Mouse (Mus musculus) lung, embryonic 14.5 days (tissue): Measurements from ENCODE around the gene Zfp853. TPM values are rescaled to one million over a fixed set of nuclear protein-coding genes. Genes with fewer than 3 reads are reported as not detected.
A peak's percentile ranks its signal among the peaks of the same experiment; 100 is the strongest.

ENCODE experiments used
- ATAC-seq: fragments of 200-750 bp; cut with Nextera tagmentation; 2 replicates; pipeline ENCODE4 v1.8.0; 2017; ENCODE audit warnings: mild to moderate bottlenecking, moderate TSS enrichment, moderate library complexity; ENCODE audit not compliant: insufficient read depth
- DNase-seq: peaks from one replicate; pipeline ENCODE4 v3.0.0-alpha.2; 2015
- H3K27ac ChIP-seq: fragments of 300-500 bp; sonication (generic); 2 replicates; pipeline ENCODE4 v1.5.1; 2014; ENCODE audit warnings: low read depth, mild to moderate bottlenecking, moderate library complexity
- H3K27me3 ChIP-seq: fragments of 300-500 bp; sonication (generic); 2 replicates; pipeline ENCODE4 v1.6.1; 2014; ENCODE audit warnings: low read length, control low read depth; ENCODE audit not compliant: insufficient read depth
- H3K36me3 ChIP-seq: fragments of 300-500 bp; sonication (generic); 2 replicates; pipeline ENCODE4 v1.6.1; 2014; ENCODE audit warnings: control low read depth; ENCODE audit not compliant: insufficient read depth
- H3K4me1 ChIP-seq: fragments of 300-500 bp; sonication (generic); 2 replicates; pipeline ENCODE4 v1.6.1; 2014; ENCODE audit warnings: antibody characterized with exemption, control low read depth; ENCODE audit not compliant: insufficient read depth
- H3K4me2 ChIP-seq: fragments of 300-500 bp; sonication (generic); 2 replicates; pipeline ENCODE4 v1.6.1; 2014; ENCODE audit warnings: mild to moderate bottlenecking
- H3K4me3 ChIP-seq: fragments of 300-500 bp; sonication (generic); 2 replicates; pipeline ENCODE4 v1.5.1; 2014; ENCODE audit warnings: low read depth, low read length
- H3K9ac ChIP-seq: fragments of 300-500 bp; sonication (generic); 2 replicates; pipeline ENCODE4 v1.6.1; 2014
- H3K9me3 ChIP-seq: fragments of 300-500 bp; sonication (generic); 2 replicates; pipeline ENCODE4 v1.6.1; 2016; ENCODE audit warnings: low read depth, low read length, control low read depth
- CTCF ChIP-seq: IDR thresholded peaks from 2 replicates; pipeline ENCODE4 v1.5.1; 2016; ENCODE audit warnings: antibody characterized with exemption, low read depth
- WGBS: fragments of 180-500 bp; shearing (Covaris S2); extraction: QIAGEN DNeasy Blood & Tissue Kit; methylation state at CpG from one replicate; pipeline ENCODE4 v1.1.7; 2014; 5-methylcytosine and 5-hydroxymethylcytosine counted together
- polyA plus RNA-seq: library from polyadenylated mRNA; unstranded; fragments of >200 nt; fragmentation: Nextera tagmentation; extraction: Ambion mirVana; gene quantifications from 2 replicates; pipeline ENCODE4 v1.2.1, GENCODE M21; 2014

Gene Zfp853
- polyA plus RNA-seq, 1 experiment from 2014 or later = not detected

DNA sequence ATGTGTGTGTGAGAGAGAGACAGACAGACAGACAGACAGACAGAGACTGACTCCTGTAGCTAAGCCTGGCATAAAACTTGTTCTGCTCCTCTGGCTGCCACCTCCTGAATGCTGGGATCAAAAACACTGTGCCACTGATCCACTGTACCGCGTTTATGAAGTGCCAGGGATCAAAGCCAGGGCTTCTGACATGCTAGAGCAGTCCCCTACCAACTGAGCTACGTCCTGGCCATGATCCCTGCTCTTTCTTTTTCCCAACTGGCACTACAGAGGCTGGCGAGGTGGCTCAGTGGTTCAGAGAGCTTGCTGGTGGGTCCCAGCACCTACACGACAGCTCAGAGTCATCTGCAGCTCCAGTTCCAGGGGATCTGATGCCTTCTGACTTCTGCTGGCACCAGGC lies 17.7 kb downstream of the Zfp853 start:
- Histone ChIP-seq H3K4me1 (no peaks in the 10 kb centered on the region), H3K9me3 (no peaks in the 10 kb centered on the region), H3K27me3 (no peaks in the 10 kb centered on the region), H3K27ac (no peak overlapping the region), H3K9ac (no peak overlapping the region), H3K36me3 (no peaks in the 10 kb centered on the region), H3K4me3 (no peak overlapping the region), H3K4me2 (no peak overlapping the region)
- DNase-seq = no peak
- no peak for ATAC-seq
- TF ChIP-seq CTCF = no peak
- whole genome bisulfite sequencing = 41% methylated on average over 5 of the region's 5 CpGs

DNA sequence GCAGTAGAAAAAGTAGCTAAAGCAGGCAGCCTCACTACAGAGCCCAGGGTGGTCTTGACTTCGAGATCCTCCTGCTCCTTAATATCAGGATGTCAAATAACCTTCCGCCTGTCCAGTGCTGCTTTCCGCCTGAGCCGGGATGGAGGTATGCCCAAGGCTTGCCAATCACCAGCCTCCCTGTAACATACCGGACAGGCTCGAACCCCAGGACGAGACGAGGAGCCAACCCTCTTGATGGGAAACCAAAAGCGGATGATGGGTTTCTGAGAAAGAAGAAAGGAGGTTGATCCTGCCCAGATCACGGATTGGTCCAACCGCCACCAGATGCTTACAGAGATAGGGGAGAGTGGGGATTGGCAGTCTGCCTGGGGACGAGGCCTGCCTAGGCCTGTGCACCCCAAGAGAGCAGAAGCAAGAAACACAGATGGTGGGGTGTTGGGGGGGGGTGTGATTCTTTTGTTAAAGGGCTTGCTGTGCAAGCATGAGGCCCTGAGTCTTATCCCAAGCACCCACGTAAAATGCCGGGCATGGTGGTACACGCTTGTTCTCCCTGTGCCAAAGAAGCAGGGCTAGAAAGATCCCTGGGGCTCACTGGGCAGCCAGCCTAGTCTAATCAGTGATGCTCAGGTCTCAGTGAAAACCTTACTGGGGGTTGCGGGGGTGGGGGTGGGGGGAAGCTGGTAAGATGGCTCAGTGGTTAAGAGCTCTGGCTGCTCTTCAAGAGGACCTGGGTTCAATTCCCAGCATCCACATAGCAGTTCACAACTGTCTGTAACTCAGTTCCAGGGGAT lies 20.7 kb downstream of the Zfp853 start:
- no peaks in the 10 kb centered on the region for H3K36me3 ChIP-seq
- no peak overlapping the region for H3K4me2 ChIP-seq
- DNase-seq = no peak
- H3K4me1 ChIP-seq = peaks cover 5% of the 10 kb centered on the region; the same call in 1 of the 2 replicates
- H3K9me3 ChIP-seq = no peaks in the 10 kb centered on the region
- no peak for ATAC-seq
- H3K27me3 ChIP-seq = no peaks in the 10 kb centered on the region
- no peak overlapping the region for H3K9ac ChIP-seq
- no peak for TF ChIP-seq CTCF
- WGBS = 89% methylated on average over 16 of the region's 16 CpGs
- no peak overlapping the region for H3K27ac ChIP-seq
- H3K4me3 ChIP-seq = no peak overlapping the region

DNA sequence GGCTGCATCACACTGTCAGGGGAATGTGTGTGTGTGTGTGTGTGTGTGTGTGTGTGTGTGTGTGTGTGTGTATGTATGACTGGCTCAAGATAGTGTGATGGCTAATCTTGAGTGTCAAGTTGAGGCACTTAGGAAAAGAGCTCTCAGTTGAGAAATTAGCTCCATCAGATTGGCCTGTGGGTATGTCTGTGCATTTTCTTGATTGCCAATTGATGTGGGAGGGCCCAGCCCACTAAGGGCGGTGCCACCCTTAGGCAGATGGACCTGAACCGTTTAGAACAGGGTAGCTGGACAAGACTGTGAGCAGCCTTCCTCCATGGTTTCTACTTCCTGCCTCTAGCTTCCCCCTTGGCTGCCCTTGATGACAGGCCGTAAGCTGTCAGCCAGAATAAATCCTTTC lies 21.3 kb downstream of the Zfp853 start:
- TF ChIP-seq CTCF = no peak
- WGBS = 58% methylated on average over 3 of the region's 3 CpGs

DNA sequence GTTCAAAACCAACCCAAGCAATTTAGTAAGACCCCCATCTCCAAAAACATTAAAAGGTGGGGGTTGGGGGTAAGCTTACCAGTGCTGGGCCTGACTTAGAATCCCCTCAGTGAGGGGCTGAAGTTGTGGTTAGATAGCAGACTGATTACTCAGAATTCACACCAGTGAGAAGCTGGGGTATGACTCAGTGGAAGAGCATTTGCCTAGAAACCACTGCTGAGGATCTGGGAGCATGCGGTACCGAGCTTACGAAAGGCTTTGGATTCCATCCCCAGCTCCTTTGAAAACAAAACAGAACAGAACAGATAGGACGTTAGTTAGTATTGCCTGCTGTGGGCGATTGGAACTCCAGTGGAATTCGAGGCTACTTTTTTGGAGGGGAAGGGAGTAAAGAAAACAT lies 21.8 kb downstream of the Zfp853 start:
- Histone ChIP-seq H3K4me3 (no peak overlapping the region), H3K4me1 (peaks cover 5% of the 10 kb centered on the region; the same call in 1 of the 2 replicates), H3K36me3 (no peaks in the 10 kb centered on the region), H3K4me2 (no peak overlapping the region), H3K27ac (no peak overlapping the region), H3K9ac (no peak overlapping the region), H3K27me3 (no peaks in the 10 kb centered on the region), H3K9me3 (no peaks in the 10 kb centered on the region)
- no peak for DNase-seq
- no peak for ATAC-seq
- 83% methylated on average over 6 of the region's 6 CpGs for WGBS
- no peak for TF ChIP-seq CTCF

More for the DNA sequence above, 21.3 kb downstream of the Zfp853 start:
- no peaks in the 10 kb centered on the region for H3K36me3 ChIP-seq
- no peaks in the 10 kb centered on the region for H3K27me3 ChIP-seq
- H3K4me3 ChIP-seq = no peak overlapping the region
- no peak overlapping the region for H3K9ac ChIP-seq
- peaks cover 5% of the 10 kb centered on the region; the same call in 1 of the 2 replicates for H3K4me1 ChIP-seq
- H3K4me2 ChIP-seq = no peak overlapping the region
- DNase-seq (no peak), ATAC-seq (no peak)
- no peak overlapping the region for H3K27ac ChIP-seq
- no peaks in the 10 kb centered on the region for H3K9me3 ChIP-seq

DNA sequence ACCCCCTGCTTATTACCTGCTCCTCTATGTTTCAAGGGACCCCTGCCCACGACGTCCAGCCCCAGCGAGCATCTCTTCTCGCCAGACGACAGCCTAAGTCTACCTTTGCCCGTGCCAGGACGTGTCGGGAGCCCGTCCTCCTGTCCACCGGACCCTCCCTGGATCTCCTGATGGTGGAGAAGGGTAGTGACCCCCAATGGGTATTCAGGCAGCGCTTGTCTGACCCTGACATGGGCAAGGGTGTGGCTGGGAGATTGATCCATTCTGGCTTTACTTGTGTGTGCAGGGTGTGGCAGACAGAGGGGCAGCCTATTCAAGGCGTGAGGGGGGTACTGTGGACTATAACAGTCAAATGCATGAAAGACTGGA lies 23.3 kb downstream of the Zfp853 start:
- H3K36me3 ChIP-seq = no peaks in the 10 kb centered on the region
- TF ChIP-seq CTCF = no peak
- H3K9ac ChIP-seq = peak overlapping the region; percentile 85
- H3K27ac ChIP-seq = no peak overlapping the region
- no peaks in the 10 kb centered on the region for H3K9me3 ChIP-seq
- peak overlapping the region; percentile 94 for H3K4me2 ChIP-seq
- WGBS = 4% methylated on average over 12 of the region's 12 CpGs
- ATAC-seq = no peak
- no peaks in the 10 kb centered on the region for H3K27me3 ChIP-seq
- H3K4me1 ChIP-seq = peaks cover 5% of the 10 kb centered on the region; the same call in 1 of the 2 replicates
- DNase-seq = no peak
- H3K4me3 ChIP-seq = peak overlapping the region; percentile 88

DNA sequence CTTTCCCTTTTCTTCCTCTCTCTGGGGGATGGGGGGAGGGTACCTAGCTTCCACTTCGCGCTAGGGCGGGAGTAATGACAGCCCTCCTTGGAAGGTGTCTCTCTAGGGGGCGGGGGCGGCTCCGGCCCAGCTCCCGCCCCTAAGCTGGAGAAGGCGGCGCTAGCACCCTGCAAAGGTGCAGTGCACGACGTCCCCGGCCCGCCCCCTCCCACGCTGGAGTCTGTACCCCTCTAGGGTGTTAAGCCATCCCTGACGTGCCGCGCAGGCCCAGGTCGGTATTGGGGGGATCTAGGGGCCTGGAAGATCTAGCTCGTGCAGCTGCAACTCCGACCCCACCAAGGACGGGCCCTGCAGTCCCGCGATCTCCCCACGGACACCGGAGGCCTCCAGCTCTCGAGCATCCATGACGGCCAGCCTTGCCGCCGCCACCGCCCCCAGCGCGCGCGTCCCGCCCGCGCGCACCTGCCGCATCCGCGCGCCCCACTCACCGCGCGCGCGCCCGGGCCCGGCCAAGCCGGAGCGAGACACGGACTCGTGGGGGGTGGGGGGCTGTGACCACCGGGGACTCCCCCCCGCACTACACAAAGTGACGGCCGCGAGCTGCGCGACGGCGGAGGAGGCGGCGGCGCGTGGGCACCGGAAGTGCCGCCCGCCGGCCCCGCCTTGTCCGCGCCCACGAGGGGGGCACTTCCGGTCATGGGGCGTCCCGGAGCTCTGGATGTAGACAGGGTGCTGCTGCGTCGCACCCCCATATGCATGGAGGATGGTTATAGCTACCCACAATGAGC lies 23.9 kb downstream of the Zfp853 start, which contains the start of gene Zfp316:
Zfp316 (minus strand) TSS at position 660 of the 788 bp plus-strand sequence.
- H3K4me2 ChIP-seq = peak within 1 kb of the TSS; percentile 94
- H3K9ac ChIP-seq = peak within 1 kb of the TSS; percentile 85
- TF ChIP-seq CTCF = no peak
- WGBS = under 1% methylated on average over 79 of the region's 79 CpGs
- no peaks in the 10 kb centered on the region for H3K9me3 ChIP-seq
- ATAC-seq = peak; percentile 83
- H3K4me1 ChIP-seq = peaks cover 5% of the 10 kb centered on the region; the same call in 1 of the 2 replicates
- DNase-seq = peak; percentile 84
- no peaks in the 10 kb centered on the region for H3K36me3 ChIP-seq
- H3K4me3 ChIP-seq = peak within 1 kb of the TSS; percentile 88
- no peaks in the 10 kb centered on the region for H3K27me3 ChIP-seq
- peak within 1 kb of the TSS; percentile 65; the same call in 1 of the 2 replicates for H3K27ac ChIP-seq

DNA sequence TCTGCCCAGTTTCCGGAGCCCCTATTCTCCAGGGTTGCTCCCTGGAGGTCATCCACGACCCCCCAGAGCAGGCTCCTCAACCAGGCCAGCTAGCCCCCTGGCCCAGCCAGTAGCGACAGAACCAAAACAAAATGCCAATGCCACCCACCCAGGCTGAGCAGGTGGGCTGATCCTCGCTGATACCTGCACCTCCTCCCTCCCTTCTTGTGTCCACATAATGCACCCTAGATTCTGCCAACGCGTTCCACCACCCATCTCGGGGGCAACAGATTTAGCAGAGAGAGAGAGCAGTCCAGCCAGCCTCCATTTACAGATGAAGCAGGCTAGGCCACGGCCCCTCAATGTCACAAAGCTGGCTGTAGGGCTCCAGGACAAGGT lies 24.4 kb downstream of the Zfp853 start:
- 29% methylated on average over 8 of the region's 8 CpGs for WGBS
- no peaks in the 10 kb centered on the region for H3K27me3 ChIP-seq
- H3K4me1 ChIP-seq = peaks cover 5% of the 10 kb centered on the region; the same call in 1 of the 2 replicates
- H3K4me2 ChIP-seq = peak overlapping the region; percentile 94
- peak overlapping the region; percentile 88 for H3K4me3 ChIP-seq
- DNase-seq = no peak
- peak overlapping the region; percentile 65; the same call in 1 of the 2 replicates for H3K27ac ChIP-seq
- H3K36me3 ChIP-seq = no peaks in the 10 kb centered on the region
- no peaks in the 10 kb centered on the region for H3K9me3 ChIP-seq
- ATAC-seq = peak; percentile 6; the same call in 1 of the 2 replicates
- peak overlapping the region; percentile 85 for H3K9ac ChIP-seq
- TF ChIP-seq CTCF = no peak
